Mouse (Mus musculus) heart, embryonic 11.5 days (tissue): Measurements from ENCODE around the gene Slc41a3. TPM values are rescaled to one million over a fixed set of nuclear protein-coding genes. Genes with fewer than 3 reads are reported as not detected.
"Not testable (repeated sequence)": the region's sequence is repeated elsewhere in the genome, so short reads cannot be mapped to it uniquely, and the experiment has no call there.

Experiments used
- ATAC-seq: fragments of 200-750 bp; cut with Nextera tagmentation; replicated peaks from 2 replicates; pipeline ENCODE4 v1.8.0; 2017; ENCODE audit warnings: moderate library complexity; ENCODE audit not compliant: insufficient number of reproducible peaks, low FRiP score, low TSS enrichment
- H3K27ac ChIP-seq: fragments of 300-500 bp; sonication (generic); 2 replicates; pipeline ENCODE4 v1.5.1; 2014; ENCODE audit warnings: mild to moderate bottlenecking, low read depth, low read length
- H3K27me3 ChIP-seq: fragments of 300-500 bp; sonication (generic); 2 replicates; pipeline ENCODE4 v1.6.1; 2014; ENCODE audit warnings: mild to moderate bottlenecking, low read length, mixed read lengths; ENCODE audit not compliant: control insufficient read depth, insufficient read depth
- H3K36me3 ChIP-seq: fragments of 300-500 bp; sonication (generic); 2 replicates; pipeline ENCODE4 v1.6.1; 2014; ENCODE audit warnings: mild to moderate bottlenecking, low read length, moderate library complexity, mixed read lengths; ENCODE audit not compliant: control insufficient read depth, insufficient read depth
- H3K4me1 ChIP-seq: fragments of 300-500 bp; sonication (generic); 2 replicates; pipeline ENCODE4 v1.6.1; 2014; ENCODE audit warnings: low read length; ENCODE audit not compliant: control insufficient read depth, insufficient read depth
- H3K4me2 ChIP-seq: fragments of 300-500 bp; sonication (generic); 2 replicates; pipeline ENCODE4 v1.6.1; 2014; ENCODE audit warnings: mild to moderate bottlenecking, moderate library complexity
- H3K4me3 ChIP-seq: fragments of 300-500 bp; sonication (generic); 2 replicates; pipeline ENCODE4 v1.5.1; 2014; ENCODE audit warnings: low read depth, low read length
- H3K9ac ChIP-seq: fragments of 300-500 bp; sonication (generic); 2 replicates; pipeline ENCODE4 v1.6.1; 2014; ENCODE audit warnings: mild to moderate bottlenecking, low read depth, low read length, moderate library complexity
- H3K9me3 ChIP-seq: fragments of 300-500 bp; sonication (generic); replicated peaks from 2 replicates; pipeline ENCODE4 v1.6.1; 2016; ENCODE audit warnings: low read length; ENCODE audit not compliant: control insufficient read depth
- WGBS: fragments of 180-500 bp; shearing (Covaris S2); extraction: QIAGEN DNeasy Blood & Tissue Kit; methylation state at CpG from one replicate; pipeline ENCODE4 v1.1.7; 2014; ENCODE audit not compliant: insufficient replicate concordance; 5-methylcytosine and 5-hydroxymethylcytosine counted together
- polyA plus RNA-seq: library from polyadenylated mRNA; unstranded; fragments of >200 nt; fragmentation: Nextera tagmentation; extraction: Ambion mirVana; gene quantifications from 2 replicates; pipeline ENCODE4 v1.2.1, GENCODE M21; 2014

Slc41a3 gene
- polyA plus RNA-seq, 1 experiment from 2014 or later = 11.1 TPM

GRCm38 (mm10) chr6:90632526-90632925 lies 28.0 kb downstream of the Slc41a3 start:
- not testable (repeated sequence) for H3K36me3 ChIP-seq, ATAC-seq, H3K4me3 ChIP-seq, H3K4me2 ChIP-seq, H3K9me3 ChIP-seq, H3K4me1 ChIP-seq, H3K9ac ChIP-seq, H3K27ac ChIP-seq, H3K27me3 ChIP-seq
- WGBS = 76% methylated on average over 3 of the region's 3 CpGs

GRCm38 (mm10) chr6:90635081-90635480 lies 30.6 kb downstream of the Slc41a3 start:
- Histone ChIP-seq H3K4me2 (no peak overlapping the region), H3K9ac (no peak overlapping the region), H3K4me1 (no peaks in the 10 kb centered on the region), H3K9me3 (no peaks in the 10 kb centered on the region), H3K4me3 (no peak overlapping the region), H3K36me3 (no peaks in the 10 kb centered on the region), H3K27ac (no peak overlapping the region), H3K27me3 (no peaks in the 10 kb centered on the region)
- WGBS = 35% methylated on average over 4 of the region's 4 CpGs
- no peak for ATAC-seq

GRCm38 (mm10) chr6:90635611-90636010 lies 31.1 kb downstream of the Slc41a3 start:
- no peak overlapping the region for H3K9ac ChIP-seq
- no peaks in the 10 kb centered on the region for H3K36me3 ChIP-seq
- WGBS = 76% methylated on average over 3 of the region's 3 CpGs
- no peak overlapping the region for H3K27ac ChIP-seq
- no peak overlapping the region for H3K4me2 ChIP-seq
- H3K4me1 ChIP-seq = no peaks in the 10 kb centered on the region
- no peaks in the 10 kb centered on the region for H3K27me3 ChIP-seq
- ATAC-seq = no peak
- H3K4me3 ChIP-seq = no peak overlapping the region
- H3K9me3 ChIP-seq = no peaks in the 10 kb centered on the region

- Histone ChIP-seq H3K27me3 (no peaks in the 10 kb centered on the region), H3K4me1 (no peaks in the 10 kb centered on the region), H3K4me3 (no peak overlapping the region), H3K9me3 (no peaks in the 10 kb centered on the region), H3K9ac (no peak overlapping the region), H3K36me3 (no peaks in the 10 kb centered on the region; the same call in 1 of the 2 replicates), H3K4me2 (no peak overlapping the region), H3K27ac (no peak overlapping the region)
- WGBS = 79% methylated on average over 3 of the region's 3 CpGs
- no peak for ATAC-seq
Measured at GRCm38 (mm10) chr6:90643057-90643456, 38.5 kb downstream of the Slc41a3 start.

- no peak overlapping the region for H3K9ac ChIP-seq
- H3K27me3 ChIP-seq = no peaks in the 10 kb centered on the region
- H3K4me1 ChIP-seq = no peaks in the 10 kb centered on the region
- 77% methylated on average over 4 of the region's 4 CpGs for WGBS
- no peaks in the 10 kb centered on the region; the same call in 1 of the 2 replicates for H3K36me3 ChIP-seq
- H3K4me3 ChIP-seq = no peak overlapping the region
- no peak overlapping the region for H3K4me2 ChIP-seq
- no peaks in the 10 kb centered on the region for H3K9me3 ChIP-seq
- no peak overlapping the region for H3K27ac ChIP-seq
- ATAC-seq = no peak
Measured at GRCm38 (mm10) chr6:90644965-90645364, 40.4 kb downstream of the Slc41a3 start.

- no peak overlapping the region for H3K9ac ChIP-seq
- no peaks in the 10 kb centered on the region for H3K9me3 ChIP-seq
- no peak overlapping the region for H3K4me3 ChIP-seq
- H3K4me2 ChIP-seq = no peak overlapping the region
- H3K36me3 ChIP-seq = no peaks in the 10 kb centered on the region; the same call in 1 of the 2 replicates
- WGBS = 89% methylated on average over 6 of the region's 6 CpGs
- H3K27me3 ChIP-seq = no peaks in the 10 kb centered on the region
- H3K27ac ChIP-seq = no peak overlapping the region
- no peaks in the 10 kb centered on the region for H3K4me1 ChIP-seq
- ATAC-seq = no peak
Measured at GRCm38 (mm10) chr6:90648391-90648790, 43.9 kb downstream of the Slc41a3 start.

GRCm38 (mm10) chr6:90649279-90649678 lies 44.8 kb downstream of the Slc41a3 start:
- H3K9me3 ChIP-seq = no peaks in the 10 kb centered on the region
- H3K9ac ChIP-seq = no peak overlapping the region
- no peak overlapping the region for H3K4me2 ChIP-seq
- no peaks in the 10 kb centered on the region for H3K27me3 ChIP-seq
- H3K27ac ChIP-seq = no peak overlapping the region
- 58% methylated on average over 4 of the region's 4 CpGs for WGBS
- ATAC-seq = no peak
- no peak overlapping the region for H3K4me3 ChIP-seq
- H3K4me1 ChIP-seq = no peaks in the 10 kb centered on the region
- no peaks in the 10 kb centered on the region; the same call in 1 of the 2 replicates for H3K36me3 ChIP-seq

GRCm38 (mm10) chr6:90650634-90651033 lies 46.1 kb downstream of the Slc41a3 start:
- Histone ChIP-seq H3K4me1 (no peaks in the 10 kb centered on the region), H3K27ac (no peak overlapping the region), H3K27me3 (no peaks in the 10 kb centered on the region), H3K9me3 (no peaks in the 10 kb centered on the region), H3K4me2 (no peak overlapping the region), H3K4me3 (no peak overlapping the region), H3K9ac (no peak overlapping the region), H3K36me3 (no peaks in the 10 kb centered on the region; the same call in 1 of the 2 replicates)
- 62% methylated on average over 1 of the region's 1 CpGs for WGBS
- no peak for ATAC-seq

- Histone ChIP-seq H3K4me2 (no peak overlapping the region), H3K9me3 (no peaks in the 10 kb centered on the region), H3K9ac (no peak overlapping the region), H3K4me1 (no peaks in the 10 kb centered on the region), H3K4me3 (no peak overlapping the region), H3K27ac (no peak overlapping the region), H3K36me3 (no peaks in the 10 kb centered on the region), H3K27me3 (no peaks in the 10 kb centered on the region)
- 30% methylated on average over 2 of the region's 2 CpGs for WGBS
- ATAC-seq = no peak
Measured at GRCm38 (mm10) chr6:90653736-90654135, 49.2 kb downstream of the Slc41a3 start.
